Mouse (Mus musculus) liver, adult 2 months (tissue): ENCODE data around the gene Gm20388.

Source experiments
- CTCF ChIP-seq: fragments of 200-500 bp; IDR thresholded peaks from 2 replicates; pipeline ENCODE4 v1.5.1; 2011; ENCODE audit warnings: low read depth, low read length, control low read depth
- POLR2A ChIP-seq: fragments of 200-500 bp; IDR thresholded peaks from 2 replicates; pipeline ENCODE4 v1.6.1; 2011; ENCODE audit warnings: low read length, control low read depth; ENCODE audit not compliant: insufficient read depth; ENCODE audit errors: extremely low read depth

DNA sequence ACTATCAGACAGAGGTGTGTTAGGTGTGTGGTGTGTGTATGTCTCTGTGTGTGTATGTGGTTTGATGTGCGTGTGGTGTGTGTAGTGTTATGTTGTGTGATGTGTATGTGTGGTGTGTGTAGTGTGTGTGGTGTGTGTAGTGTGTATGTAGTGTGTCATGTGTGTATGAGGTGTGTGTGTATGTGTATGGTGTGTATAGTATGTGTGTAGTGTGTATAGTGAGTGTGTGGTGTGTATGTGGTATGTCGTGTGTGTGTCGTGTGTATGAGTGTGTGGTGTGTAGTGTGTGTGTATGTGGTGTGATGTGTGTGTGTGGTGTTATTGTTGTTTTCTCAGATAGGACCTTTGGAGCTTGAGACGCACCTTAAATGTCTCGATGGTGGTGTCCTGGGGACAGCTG, 3531.7 kb downstream of the Gm20388 start:
- TF ChIP-seq POLR2A: no peak
- TF ChIP-seq CTCF: no peak
